Mouse (Mus musculus): ENCODE data around the gene Tor2a. TPM values are rescaled to one million over a fixed set of nuclear protein-coding genes. Genes with fewer than 3 reads are reported as not detected.

Tor2a gene
- polyA plus RNA-seq, 1 experiment from 2014 or later: 71.7 TPM

- WGBS: 11% methylated on average over 31 of the region's 31 CpGs
- no peak overlapping the region for H3K9ac ChIP-seq
- ATAC-seq (ENCODE audit: insufficient number of reproducible peaks, low FRiP score, low TSS enrichment, low read depth): peak; percentile 62; the same call in 1 of the 2 replicates
- H3K27ac ChIP-seq: no peak overlapping the region
- H3K9me3 ChIP-seq: no peaks in the 10 kb centered on the region
- H3K4me3 ChIP-seq: peak overlapping the region; percentile 35
- peak overlapping the region; percentile 58 for H3K4me2 ChIP-seq
- H3K36me3 ChIP-seq: peaks cover 38% of the 10 kb centered on the region
- peaks cover 12% of the 10 kb centered on the region; the same call in 1 of the 2 replicates for H3K4me1 ChIP-seq
- 0 out of 2 replicates have a peak, but pooled peaks cover under 1% of the 10 kb centered on the region for H3K27me3 ChIP-seq
Observed at GRCm38 (mm10) chr2:32750887-32751664, 6.0 kb upstream of the Tor2a start.

- peak overlapping the region; percentile 58 for H3K4me2 ChIP-seq
Observed at GRCm38 (mm10) chr2:32751665-32752033, 5.4 kb upstream of the Tor2a start.

GRCm38 (mm10) chr2:32752181-32752580 lies 4.9 kb upstream of the Tor2a start:
- no peak for ATAC-seq (ENCODE audit: insufficient number of reproducible peaks, low FRiP score, low TSS enrichment, low read depth)
- Histone ChIP-seq H3K27ac (no peak overlapping the region), H3K4me2 (no peak overlapping the region), H3K4me1 (peaks cover 12% of the 10 kb centered on the region; the same call in 1 of the 2 replicates), H3K27me3 (no peaks in the 10 kb centered on the region), H3K4me3 (no peak overlapping the region), H3K36me3 (peaks cover 31% of the 10 kb centered on the region), H3K9ac (no peak overlapping the region), H3K9me3 (no peaks in the 10 kb centered on the region)
- WGBS: 69% methylated on average over 10 of the region's 10 CpGs

More at GRCm38 (mm10) chr2:32751665-32752033, 5.4 kb upstream of the Tor2a start:
- Histone ChIP-seq H3K9me3 (no peaks in the 10 kb centered on the region), H3K27me3 (no peaks in the 10 kb centered on the region), H3K4me3 (peak overlapping the region; percentile 35), H3K9ac (no peak overlapping the region), H3K27ac (no peak overlapping the region), H3K4me1 (peaks cover 12% of the 10 kb centered on the region; the same call in 1 of the 2 replicates), H3K36me3 (peaks cover 34% of the 10 kb centered on the region)
- WGBS: 26% methylated on average over 8 of the region's 10 CpGs
- no peak for ATAC-seq (ENCODE audit: insufficient number of reproducible peaks, low FRiP score, low TSS enrichment, low read depth)

GRCm38 (mm10) chr2:32756674-32757055 lies 369 bp upstream of the Tor2a start:
- no peaks in the 10 kb centered on the region for H3K9me3 ChIP-seq
- H3K27ac ChIP-seq: no peak overlapping the region
- no peak overlapping the region for H3K9ac ChIP-seq
- ATAC-seq (ENCODE audit: insufficient number of reproducible peaks, low FRiP score, low TSS enrichment, low read depth): no peak
- H3K4me1 ChIP-seq: peaks cover 14% of the 10 kb centered on the region
- H3K36me3 ChIP-seq: peaks cover 41% of the 10 kb centered on the region
- 36% methylated on average over 6 of the region's 6 CpGs for WGBS
- H3K4me2 ChIP-seq: no peak overlapping the region
- no peaks in the 10 kb centered on the region for H3K27me3 ChIP-seq
- H3K4me3 ChIP-seq: peak overlapping the region; percentile 77; the same call in 1 of the 2 replicates

GRCm38 (mm10) chr2:32758503-32758902 lies 1.5 kb downstream of the Tor2a start:
- Histone ChIP-seq H3K4me3 (no peak overlapping the region), H3K36me3 (peaks cover 51% of the 10 kb centered on the region), H3K4me2 (no peak overlapping the region), H3K27ac (no peak overlapping the region), H3K9ac (no peak overlapping the region), H3K9me3 (no peaks in the 10 kb centered on the region), H3K4me1 (peaks cover 12% of the 10 kb centered on the region), H3K27me3 (no peaks in the 10 kb centered on the region)
- 74% methylated on average over 8 of the region's 8 CpGs for WGBS
- no peak for ATAC-seq (ENCODE audit: insufficient number of reproducible peaks, low FRiP score, low TSS enrichment, low read depth)

GRCm38 (mm10) chr2:32759001-32759400 lies 2.0 kb downstream of the Tor2a start:
- Histone ChIP-seq H3K4me3 (no peak overlapping the region), H3K27me3 (no peaks in the 10 kb centered on the region), H3K36me3 (peaks cover 49% of the 10 kb centered on the region), H3K4me2 (no peak overlapping the region), H3K9ac (no peak overlapping the region), H3K27ac (no peak overlapping the region), H3K9me3 (no peaks in the 10 kb centered on the region), H3K4me1 (peaks cover 12% of the 10 kb centered on the region)
- no peak for ATAC-seq (ENCODE audit: insufficient number of reproducible peaks, low FRiP score, low TSS enrichment, low read depth)
- WGBS: 96% methylated on average over 2 of the region's 2 CpGs

- Histone ChIP-seq H3K4me2 (no peak overlapping the region), H3K27me3 (no peaks in the 10 kb centered on the region), H3K9ac (no peak overlapping the region), H3K9me3 (no peaks in the 10 kb centered on the region), H3K27ac (no peak overlapping the region), H3K4me3 (no peak overlapping the region), H3K4me1 (peaks cover 12% of the 10 kb centered on the region), H3K36me3 (peaks cover 39% of the 10 kb centered on the region)
- ATAC-seq (ENCODE audit: insufficient number of reproducible peaks, low FRiP score, low TSS enrichment, low read depth): no peak
- 91% methylated on average over 14 of the region's 14 CpGs for WGBS
Observed at GRCm38 (mm10) chr2:32761361-32761760, 4.3 kb downstream of the Tor2a start.

- peaks cover 12% of the 10 kb centered on the region for H3K4me1 ChIP-seq
- no peak overlapping the region for H3K9ac ChIP-seq
- no peaks in the 10 kb centered on the region for H3K9me3 ChIP-seq
- no peak for ATAC-seq (ENCODE audit: insufficient number of reproducible peaks, low FRiP score, low TSS enrichment, low read depth)
- H3K27ac ChIP-seq: no peak overlapping the region
- no peak overlapping the region for H3K4me3 ChIP-seq
- H3K36me3 ChIP-seq: peaks cover 39% of the 10 kb centered on the region
- H3K27me3 ChIP-seq: no peaks in the 10 kb centered on the region
- H3K4me2 ChIP-seq: no peak overlapping the region
- 88% methylated on average over 4 of the region's 4 CpGs for WGBS
Observed at GRCm38 (mm10) chr2:32761859-32762258, 4.8 kb downstream of the Tor2a start.

- peaks cover 10% of the 10 kb centered on the region; the same call in 1 of the 2 replicates for H3K4me1 ChIP-seq
- no peaks in the 10 kb centered on the region for H3K9me3 ChIP-seq
- no peak overlapping the region for H3K27ac ChIP-seq
- H3K36me3 ChIP-seq: peaks cover 39% of the 10 kb centered on the region
- H3K9ac ChIP-seq: no peak overlapping the region
- WGBS: 85% methylated on average over 3 of the region's 3 CpGs
- H3K4me3 ChIP-seq: no peak overlapping the region
- ATAC-seq (ENCODE audit: insufficient number of reproducible peaks, low FRiP score, low TSS enrichment, low read depth): no peak
- no peak overlapping the region for H3K4me2 ChIP-seq
- H3K27me3 ChIP-seq: no peaks in the 10 kb centered on the region
Observed at GRCm38 (mm10) chr2:32763353-32763752, 6.3 kb downstream of the Tor2a start.

- no peak for ATAC-seq (ENCODE audit: insufficient number of reproducible peaks, low FRiP score, low TSS enrichment, low read depth)
- no peaks in the 10 kb centered on the region for H3K27me3 ChIP-seq
- H3K27ac ChIP-seq: no peak overlapping the region
- H3K4me3 ChIP-seq: no peak overlapping the region
- H3K4me2 ChIP-seq: no peak overlapping the region
- H3K9ac ChIP-seq: no peak overlapping the region
- H3K4me1 ChIP-seq: peaks cover 6% of the 10 kb centered on the region; the same call in 1 of the 2 replicates
- H3K9me3 ChIP-seq: no peaks in the 10 kb centered on the region
- WGBS: 65% methylated on average over 12 of the region's 12 CpGs
- peaks cover 13% of the 10 kb centered on the region for H3K36me3 ChIP-seq
Observed at GRCm38 (mm10) chr2:32767241-32767640, 10.2 kb downstream of the Tor2a start.

GRCm38 (mm10) chr2:32768661-32769285 lies 11.7 kb downstream of the Tor2a start:
- no peak overlapping the region for H3K9ac ChIP-seq
- no peak for ATAC-seq (ENCODE audit: insufficient number of reproducible peaks, low FRiP score, low TSS enrichment, low read depth)
- no peak overlapping the region for H3K4me2 ChIP-seq
- H3K9me3 ChIP-seq: no peaks in the 10 kb centered on the region
- H3K36me3 ChIP-seq: no peaks in the 10 kb centered on the region
- H3K4me3 ChIP-seq: no peak overlapping the region
- no peak overlapping the region for H3K27ac ChIP-seq
- H3K4me1 ChIP-seq: peaks cover 6% of the 10 kb centered on the region; the same call in 1 of the 2 replicates
- 45% methylated on average over 19 of the region's 19 CpGs for WGBS
- H3K27me3 ChIP-seq: no peaks in the 10 kb centered on the region
